Mouse (Mus musculus) olfactory bulb, adult 2 months (tissue): ENCODE data around the gene Car12.

Experiments
- CTCF ChIP-seq: fragments of 200-500 bp; IDR thresholded peaks from 2 replicates; pipeline ENCODE4 v1.5.1; 2012; ENCODE audit warnings: low read depth, mild to moderate bottlenecking, low read length, moderate library complexity; ENCODE audit not compliant: insufficient read depth
- POLR2A ChIP-seq: fragments of 200-500 bp; IDR thresholded peaks from 2 replicates; pipeline ENCODE4 v1.6.1; 2012; ENCODE audit warnings: mild to moderate bottlenecking, low read depth, low read length, moderate library complexity; ENCODE audit not compliant: insufficient read depth

DNA sequence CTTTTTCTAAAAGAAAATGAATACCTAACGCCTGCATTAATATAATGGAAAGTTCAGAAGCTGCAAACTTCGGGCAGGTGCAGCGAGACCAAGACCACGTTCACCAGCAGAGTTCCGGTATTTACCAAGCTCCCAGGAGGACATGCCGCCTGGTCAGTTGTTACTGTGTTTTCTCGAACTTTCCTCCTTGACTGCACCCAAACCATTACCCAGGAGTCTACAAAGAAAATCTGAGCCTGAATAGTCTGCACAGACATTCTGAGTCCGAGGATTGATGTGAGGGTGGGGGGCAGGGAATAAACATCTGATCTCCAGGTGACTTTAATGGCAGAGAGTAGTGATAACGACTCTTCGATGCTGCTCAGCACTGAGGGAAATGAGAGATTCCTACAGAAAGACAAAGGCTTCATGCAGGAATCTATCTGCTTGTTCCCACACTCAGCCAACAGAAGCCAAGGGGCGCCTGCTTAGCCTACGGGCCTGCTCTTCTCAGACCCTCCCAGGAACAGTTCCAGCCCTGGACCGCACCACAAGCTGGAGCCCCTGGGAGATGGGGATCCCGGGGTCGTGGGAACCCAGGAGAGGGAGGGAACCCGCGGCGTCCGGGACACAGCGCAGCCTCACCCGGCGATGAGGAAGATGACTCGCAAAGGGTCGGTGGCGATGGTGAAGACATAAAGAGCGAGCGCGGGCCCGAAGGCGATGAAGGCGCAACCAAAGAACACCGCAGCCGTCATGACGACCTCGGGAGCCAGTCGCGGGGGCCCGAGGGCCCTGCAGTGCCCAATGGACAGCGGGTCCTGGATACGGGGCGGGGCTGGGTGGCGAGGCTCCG, 81.4 kb downstream of the Car12 start:
- no peak for TF ChIP-seq CTCF
- peak; percentile 33; the same call in 1 of the 2 replicates for TF ChIP-seq POLR2A
